Mouse (Mus musculus): ENCODE results near the gene Zfp111. TPM values are rescaled to one million over a fixed set of nuclear protein-coding genes. Genes with fewer than 3 reads are reported as not detected.

Gene Zfp111
- polyA plus RNA-seq, 2 experiments from 2014 or later: 0.58 to 0.78 TPM

Other genes starting within 250 kb of the Zfp111 start
- not detected for gene Vmn1r181, start 236.8 kb downstream of the Zfp111 start, polyA plus RNA-seq (2017; shearing (Covaris generic))
- gene V1rd19, start 209.8 kb downstream of the Zfp111 start, polyA plus RNA-seq (2017; shearing (Covaris generic)): under 1 TPM in 1 of 2 experiments, not detected in 1; 0.20 TPM
- under 1 TPM in 1 of 2 experiments, not detected in 1; 0.26 TPM for gene Vmn1r183, start 158.2 kb downstream of the Zfp111 start, polyA plus RNA-seq (2017; shearing (Covaris generic))
- 10 to 100 TPM; 16.1 to 20.2 TPM for gene Zfp180, start 129.5 kb downstream of the Zfp111 start, polyA plus RNA-seq (2017; shearing (Covaris generic))
- gene Zfp112, start 99.1 kb downstream of the Zfp111 start, polyA plus RNA-seq (2017; shearing (Covaris generic)): 1 to 10 TPM in 1 of 2 experiments, under 1 TPM in 1; 0.96 to 1.2 TPM
- 10 to 100 TPM; 10.9 to 15.5 TPM for gene Zfp235, start 77.3 kb downstream of the Zfp111 start, polyA plus RNA-seq (2017; shearing (Covaris generic))
- gene Zfp114, start 36.4 kb downstream of the Zfp111 start, polyA plus RNA-seq (2017; shearing (Covaris generic)): under 1 TPM; 0.51 to 0.62 TPM
- gene Zfp109, start 26.1 kb upstream of the Zfp111 start, polyA plus RNA-seq (2017; shearing (Covaris generic)): 1 to 10 TPM; 1.8 to 2.7 TPM
- under 1 TPM; 0.46 to 0.68 TPM for gene Zfp108, start 43.4 kb upstream of the Zfp111 start, polyA plus RNA-seq (2017; shearing (Covaris generic))
- gene Zfp93, start 59.0 kb upstream of the Zfp111 start, polyA plus RNA-seq (2017; shearing (Covaris generic)): 1 to 10 TPM in 1 of 2 experiments, under 1 TPM in 1; 0.61 to 2.0 TPM
- 10 to 100 TPM; 16.6 to 17.4 TPM for gene Zfp61, start 89.8 kb upstream of the Zfp111 start, polyA plus RNA-seq (2017; shearing (Covaris generic))
- gene Zfp94, start 105.2 kb upstream of the Zfp111 start, polyA plus RNA-seq (2017; shearing (Covaris generic)): 1 to 10 TPM; 7.8 to 9.3 TPM
- gene Tescl, start 122.5 kb upstream of the Zfp111 start, polyA plus RNA-seq (2017; shearing (Covaris generic)): not detected
- gene Lypd5, start 137.8 kb upstream of the Zfp111 start, polyA plus RNA-seq (2017; shearing (Covaris generic)): not detected
- gene Kcnn4, start 158.8 kb upstream of the Zfp111 start, polyA plus RNA-seq (2017; shearing (Covaris generic)): 100 to 1,000 TPM; 101 to 105 TPM
- gene Smg9, start 188.2 kb upstream of the Zfp111 start, polyA plus RNA-seq (2017; shearing (Covaris generic)): 10 to 100 TPM; 24.1 to 31.0 TPM
- not detected for gene Irgc1, start 240.9 kb upstream of the Zfp111 start, polyA plus RNA-seq (2017; shearing (Covaris generic))